Mouse (Mus musculus) myocyte (in vitro differentiated cells): Measurements from ENCODE around the gene Lrrc32. TPM values are rescaled to one million over a fixed set of nuclear protein-coding genes. Genes with fewer than 3 reads are reported as not detected.

Experiments used
- H3K27me3 ChIP-seq: one replicate; pipeline ENCODE4 v1.6.1; 2011; ENCODE audit not compliant: control insufficient read depth, insufficient read depth, insufficient read length
- H3K36me3 ChIP-seq: one replicate; pipeline ENCODE4 v1.6.1; 2011; ENCODE audit not compliant: control insufficient read depth, insufficient read depth
- H3K4me2 ChIP-seq: one replicate; pipeline ENCODE4 v1.6.1; 2011; ENCODE audit warnings: low read depth, control low read depth
- H3K4me3 ChIP-seq: one replicate; pipeline ENCODE4 v1.5.1; 2011; ENCODE audit warnings: mild to moderate bottlenecking, control low read depth, moderate library complexity
- H3K79me2 ChIP-seq: one replicate; pipeline ENCODE4 v1.6.1; 2011; ENCODE audit not compliant: control insufficient read depth, insufficient read depth
- H3ac ChIP-seq: one replicate; pipeline ENCODE4 v1.6.1; 2011; ENCODE audit not compliant: control insufficient read depth, insufficient read length
- CEBPB ChIP-seq: IDR thresholded peaks from 2 replicates; pipeline ENCODE4 v1.6.1; 2011; ENCODE audit warnings: mild to moderate bottlenecking, moderate library complexity; ENCODE audit not compliant: poor library complexity, insufficient read depth, severe bottlenecking
- E2F4 ChIP-seq: IDR thresholded peaks from one replicate; pipeline ENCODE4 v1.6.1; 2011; ENCODE audit warnings: mild to moderate bottlenecking, control low read depth, moderate library complexity; ENCODE audit not compliant: insufficient read depth
- MAX ChIP-seq: IDR thresholded peaks from one replicate; pipeline ENCODE4 v1.6.1; 2011; ENCODE audit warnings: low read depth, mild to moderate bottlenecking, control low read depth
- MYOD1 ChIP-seq, 3 experiments: IDR thresholded peaks; one replicate each; pipeline ENCODE4 v1.6.1; 2011; ENCODE audit warnings: control low read depth in 2 of 3, low read depth in 2 of 3, mild to moderate bottlenecking in 2 of 3, moderate library complexity in 1 of 3; ENCODE audit not compliant: insufficient read length in 2 of 3, control insufficient read depth in 1 of 3
- MYOG ChIP-seq, 3 experiments: IDR thresholded peaks; one replicate each; pipeline ENCODE4 v1.6.1; 2011; ENCODE audit warnings: control low read depth in 2 of 3, low read depth in 2 of 3, mild to moderate bottlenecking in 2 of 3; ENCODE audit not compliant: insufficient read length in 2 of 3, control insufficient read depth in 1 of 3, insufficient read depth in 1 of 3
- POLR2A ChIP-seq: IDR thresholded peaks from one replicate; pipeline ENCODE4 v1.6.1; 2011; ENCODE audit warnings: low read depth, mild to moderate bottlenecking, control low read depth, moderate library complexity; ENCODE audit not compliant: insufficient read length
- POLR2AphosphoS2 ChIP-seq: IDR thresholded peaks from one replicate; pipeline ENCODE4 v1.6.1; 2011; ENCODE audit warnings: low read depth, control low read depth; ENCODE audit not compliant: insufficient read length
- REST ChIP-seq: IDR thresholded peaks from one replicate; pipeline ENCODE4 v1.6.1; 2011; ENCODE audit warnings: mild to moderate bottlenecking, control low read depth, moderate library complexity; ENCODE audit not compliant: insufficient read depth, insufficient read length
- SRF ChIP-seq: IDR thresholded peaks from one replicate; pipeline ENCODE4 v1.6.1; 2011; ENCODE audit warnings: low read depth; ENCODE audit not compliant: control insufficient read depth, insufficient read length
- TCF12 ChIP-seq: IDR thresholded peaks from one replicate; pipeline ENCODE4 v1.6.1; 2011; ENCODE audit warnings: mild to moderate bottlenecking, control low read depth; ENCODE audit not compliant: poor library complexity, insufficient read depth, severe bottlenecking
- TCF3 ChIP-seq: IDR thresholded peaks from one replicate; pipeline ENCODE4 v1.6.1; 2011; ENCODE audit warnings: low read depth, control low read depth; ENCODE audit not compliant: insufficient read length
- USF1 ChIP-seq: IDR thresholded peaks from one replicate; pipeline ENCODE4 v1.6.1; 2011; ENCODE audit warnings: low read depth, mild to moderate bottlenecking, control low read depth, moderate library complexity
- polyA plus RNA-seq: library from polyadenylated mRNA; unstranded; fragments of >200 nt; fragmentation: generic; extraction: Trizol; gene quantifications from one replicate; pipeline ENCODE4 v1.2.1, GENCODE M21; 2012; ENCODE audit warnings: missing spikeins

Lrrc32 gene
- polyA plus RNA-seq, 1 experiment = 0.22 TPM

DNA sequence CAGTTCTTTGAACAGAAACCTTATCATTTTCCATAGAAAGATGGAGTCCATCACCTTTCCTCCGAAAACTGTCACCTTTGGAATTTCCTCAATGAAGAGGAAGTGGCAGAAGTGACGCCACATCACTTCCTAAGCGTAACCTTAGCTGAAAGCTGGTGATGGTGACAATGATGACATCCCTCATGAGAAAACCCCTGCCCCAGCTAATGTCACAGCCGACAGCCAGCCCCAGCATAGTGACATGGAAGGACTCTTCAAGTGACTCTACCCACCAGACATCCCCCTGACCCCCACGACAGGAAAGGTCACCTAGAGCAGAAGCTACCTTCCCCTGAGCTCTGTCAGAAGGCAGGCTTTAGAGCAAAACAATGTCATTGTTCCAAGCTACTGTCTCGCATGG lies 46.1 kb downstream of the Lrrc32 start:
- Histone ChIP-seq H3K4me2 (no peak overlapping the region), H3K27me3 (no peaks in the 10 kb centered on the region), H3K4me3 (no peak overlapping the region), H3K36me3 (no peaks in the 10 kb centered on the region), H3K79me2 (no peaks in the 10 kb centered on the region), H3ac (no peak overlapping the region)
- TF ChIP-seq TCF3 (no peak), MYOG (IDR thresholded peaks at IDR 0.05; ENCODE audit: control insufficient read depth in 1 of 3, insufficient read depth in 1 of 3, insufficient read length in 2 of 3, low read depth in 2 of 3) (no peak), POLR2AphosphoS2 (no peak)

DNA sequence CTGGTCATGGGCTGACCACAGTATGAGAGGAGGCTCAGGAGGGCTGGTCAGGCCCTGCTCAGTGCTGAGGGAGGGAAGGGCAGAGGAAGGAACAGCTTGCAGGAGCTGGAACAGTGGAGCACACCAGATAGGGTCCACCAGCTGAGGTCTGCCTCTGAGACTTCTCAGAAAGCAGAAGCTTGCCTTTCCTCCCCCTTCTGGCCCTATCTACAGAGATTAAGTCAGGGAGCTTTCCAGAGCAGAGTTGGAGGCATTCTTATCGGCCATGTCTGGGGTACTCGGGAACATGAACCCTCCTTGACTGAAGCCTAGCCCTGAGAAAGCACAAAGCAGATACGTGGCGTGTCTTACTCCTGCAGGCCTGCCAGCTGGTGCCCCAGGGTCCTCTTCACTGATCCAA lies 46.8 kb downstream of the Lrrc32 start:
- H3K36me3 ChIP-seq = no peaks in the 10 kb centered on the region
- no peaks in the 10 kb centered on the region for H3K79me2 ChIP-seq
- no peak overlapping the region for H3K4me2 ChIP-seq
- no peak overlapping the region for H3ac ChIP-seq
- H3K4me3 ChIP-seq = no peak overlapping the region
- no peaks in the 10 kb centered on the region for H3K27me3 ChIP-seq
- TF ChIP-seq CEBPB (no peak), MYOG (IDR thresholded peaks at IDR 0.05; ENCODE audit: control insufficient read depth in 1 of 3, insufficient read depth in 1 of 3, insufficient read length in 2 of 3, low read depth in 2 of 3) (no peak), SRF (no peak), POLR2AphosphoS2 (no peak), MAX (no peak), POLR2A (no peak), TCF12 (no peak), TCF3 (no peak), REST (no peak), MYOD1 (IDR thresholded peaks at IDR 0.05; ENCODE audit: control insufficient read depth in 1 of 3, insufficient read length in 2 of 3, low read depth in 2 of 3) (no peak), USF1 (no peak), E2F4 (no peak)

DNA sequence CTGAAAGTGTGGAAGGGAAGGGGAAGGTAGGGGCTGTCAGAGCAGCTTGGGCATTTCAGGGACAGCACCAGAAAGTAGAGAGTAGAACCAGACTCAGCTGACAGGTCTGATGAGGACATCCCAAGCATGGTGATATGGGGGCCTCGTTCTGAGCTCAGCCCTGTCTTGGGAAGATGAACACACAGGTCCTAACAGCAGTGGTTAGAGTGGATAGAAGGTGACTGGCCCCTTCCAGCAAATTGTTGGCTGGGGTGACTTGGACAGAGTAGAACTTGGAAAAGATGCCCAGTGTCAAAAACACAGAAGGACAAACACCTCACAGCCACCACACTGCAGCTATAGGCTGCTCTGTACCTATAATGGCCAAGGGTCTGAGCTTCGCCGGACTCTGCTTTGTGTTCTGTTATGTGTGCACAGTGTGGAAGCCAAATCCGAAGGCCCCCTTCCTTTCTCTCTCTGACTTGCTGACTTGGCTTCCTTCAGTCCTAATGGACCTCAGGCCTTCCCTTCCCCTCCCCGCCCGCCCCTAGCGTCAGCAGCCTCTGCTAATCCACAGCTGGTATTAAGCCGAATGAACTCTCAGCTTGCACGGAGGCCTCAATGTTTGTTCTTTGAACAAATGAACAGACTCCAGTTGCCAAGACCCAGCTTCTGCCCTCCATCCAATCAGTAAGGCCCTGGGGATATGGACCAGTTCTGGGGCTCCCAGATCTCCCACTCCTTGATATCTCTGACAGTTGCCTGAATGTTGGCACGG lies 48.3 kb downstream of the Lrrc32 start:
- Histone ChIP-seq H3K79me2 (no peaks in the 10 kb centered on the region), H3K27me3 (no peaks in the 10 kb centered on the region), H3ac (no peak overlapping the region), H3K4me2 (no peak overlapping the region), H3K36me3 (no peaks in the 10 kb centered on the region), H3K4me3 (no peak overlapping the region)
- TF ChIP-seq TCF3 = no peak
- TF ChIP-seq E2F4 = no peak
- no peak for TF ChIP-seq CEBPB
- no peak for TF ChIP-seq MYOG (IDR thresholded peaks at IDR 0.05; ENCODE audit: control insufficient read depth in 1 of 3, insufficient read depth in 1 of 3, insufficient read length in 2 of 3, low read depth in 2 of 3)
- no peak for TF ChIP-seq MYOD1 (IDR thresholded peaks at IDR 0.05; ENCODE audit: control insufficient read depth in 1 of 3, insufficient read length in 2 of 3, low read depth in 2 of 3)
- TF ChIP-seq POLR2AphosphoS2 = no peak
- no peak for TF ChIP-seq POLR2A
- TF ChIP-seq SRF = no peak
- TF ChIP-seq MAX = no peak
- no peak for TF ChIP-seq USF1

DNA sequence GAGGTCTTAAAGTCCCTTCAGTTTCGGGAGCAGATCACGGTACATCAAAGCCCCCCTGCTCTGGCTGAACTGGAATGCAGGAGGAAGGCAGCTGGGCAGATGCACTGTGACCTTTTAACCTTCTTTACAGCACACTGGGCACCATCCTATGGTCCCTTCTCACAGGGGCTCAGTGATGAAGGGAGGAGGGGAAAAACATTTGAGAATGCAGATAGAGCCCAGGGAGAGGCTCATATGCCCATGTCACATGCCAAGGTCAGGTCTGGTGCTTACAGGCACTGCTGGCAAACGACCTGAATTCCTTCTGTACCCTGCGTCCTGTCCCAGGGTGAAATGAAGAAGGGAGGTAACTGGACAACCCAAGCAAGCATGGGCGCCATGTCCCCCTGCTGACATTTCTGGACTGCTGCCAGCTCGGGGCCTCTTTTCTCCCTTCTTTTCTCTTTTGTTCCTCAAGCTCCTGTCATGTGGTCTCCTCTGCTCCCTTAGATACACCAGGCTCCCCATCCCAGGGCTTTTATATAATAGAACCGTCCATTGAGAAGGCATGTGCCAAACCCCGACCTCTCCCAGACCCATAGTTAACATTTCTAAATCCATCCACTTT lies 49.0 kb downstream of the Lrrc32 start:
- Histone ChIP-seq H3K4me3 (no peak overlapping the region), H3K79me2 (no peaks in the 10 kb centered on the region), H3K27me3 (no peaks in the 10 kb centered on the region), H3ac (no peak overlapping the region), H3K4me2 (no peak overlapping the region), H3K36me3 (no peaks in the 10 kb centered on the region)
- TF ChIP-seq MYOG (IDR thresholded peaks at IDR 0.05; ENCODE audit: control insufficient read depth in 1 of 3, insufficient read depth in 1 of 3, insufficient read length in 2 of 3, low read depth in 2 of 3) (no peak), POLR2A (no peak)

DNA sequence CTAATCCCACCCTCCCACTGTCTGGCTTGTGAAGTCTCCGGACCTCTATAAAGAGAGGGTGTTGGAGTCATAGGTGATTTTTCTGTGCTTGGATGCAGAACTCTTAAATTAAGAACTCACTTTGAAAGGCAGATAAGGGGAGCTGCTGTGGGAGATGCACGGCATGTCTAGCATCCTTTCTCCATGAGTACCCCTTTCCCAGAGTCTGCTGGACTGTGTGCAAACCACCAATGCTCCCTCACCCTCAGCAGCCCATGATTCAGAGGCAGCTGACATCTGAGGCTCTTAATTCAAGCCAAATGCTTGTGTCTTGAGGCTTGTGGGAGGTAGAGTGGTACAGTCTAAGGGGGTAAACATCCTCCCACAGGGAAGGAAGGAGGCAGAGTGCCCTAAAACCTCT lies 51.8 kb downstream of the Lrrc32 start:
- H3K79me2 ChIP-seq = no peaks in the 10 kb centered on the region
- H3ac ChIP-seq = no peak overlapping the region
- H3K4me3 ChIP-seq = no peak overlapping the region
- TF ChIP-seq SRF = no peak
- no peak for TF ChIP-seq POLR2A
- no peak for TF ChIP-seq POLR2AphosphoS2
- no peaks in the 10 kb centered on the region for H3K36me3 ChIP-seq
- H3K4me2 ChIP-seq = peak overlapping the region; percentile 30
- H3K27me3 ChIP-seq = no peaks in the 10 kb centered on the region
